Mouse (Mus musculus): ENCODE data around the gene Dennd4c.

The Dennd4c gene

DNA sequence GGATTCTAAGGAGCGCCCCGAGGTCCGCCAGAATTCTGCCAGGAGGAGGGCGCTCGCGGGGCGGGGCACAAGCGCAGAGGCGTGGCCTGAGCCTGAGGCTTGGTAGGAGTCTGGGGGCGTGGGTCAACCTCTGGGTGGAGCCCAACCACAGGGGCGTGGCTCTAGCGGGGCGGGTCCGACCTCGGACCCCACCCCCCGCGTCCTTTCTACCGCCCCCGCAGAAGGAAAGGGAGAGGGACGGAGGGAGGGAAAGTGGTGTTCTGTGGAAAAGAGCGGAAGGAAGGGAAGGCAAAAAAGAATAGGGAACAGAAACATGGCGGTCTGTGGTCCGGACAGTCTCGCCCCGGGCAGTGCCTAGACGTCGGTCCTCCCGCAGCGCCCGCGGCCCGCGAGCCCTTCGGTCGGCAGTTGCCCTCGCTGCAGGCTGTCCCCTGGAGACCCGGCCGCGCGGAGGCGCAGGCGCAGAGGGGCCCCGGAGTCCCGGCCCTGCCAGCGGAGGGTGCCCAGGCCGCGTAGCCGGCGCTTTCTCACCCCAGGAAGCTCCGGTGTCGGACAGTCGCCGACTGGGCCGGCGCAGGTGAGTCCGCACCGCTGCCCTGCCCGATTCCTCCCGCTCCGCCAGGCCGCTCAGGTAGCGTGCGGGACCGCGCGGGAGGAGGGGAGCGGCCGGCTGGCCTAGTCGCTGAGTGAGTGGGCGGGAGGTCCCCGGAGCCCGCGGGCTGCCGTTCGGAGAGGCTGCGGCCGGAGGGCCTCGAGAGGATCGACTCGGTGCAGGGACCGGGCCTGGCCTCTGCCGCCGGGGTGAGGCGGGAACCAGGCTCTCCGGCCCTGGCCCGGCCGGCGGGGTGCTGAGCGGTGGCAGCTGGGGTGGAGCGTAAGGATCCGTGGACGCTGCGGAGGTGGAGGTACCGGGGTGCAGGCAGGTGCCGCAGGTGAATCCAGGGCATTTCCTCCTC, at the start of gene Dennd4c:
TSS of gene Dennd4c (plus strand) at position 220 of the 956 bp plus-strand sequence.
- in situ Hi-C loops (cut with MboI, MseI): no loop called here

DNA sequence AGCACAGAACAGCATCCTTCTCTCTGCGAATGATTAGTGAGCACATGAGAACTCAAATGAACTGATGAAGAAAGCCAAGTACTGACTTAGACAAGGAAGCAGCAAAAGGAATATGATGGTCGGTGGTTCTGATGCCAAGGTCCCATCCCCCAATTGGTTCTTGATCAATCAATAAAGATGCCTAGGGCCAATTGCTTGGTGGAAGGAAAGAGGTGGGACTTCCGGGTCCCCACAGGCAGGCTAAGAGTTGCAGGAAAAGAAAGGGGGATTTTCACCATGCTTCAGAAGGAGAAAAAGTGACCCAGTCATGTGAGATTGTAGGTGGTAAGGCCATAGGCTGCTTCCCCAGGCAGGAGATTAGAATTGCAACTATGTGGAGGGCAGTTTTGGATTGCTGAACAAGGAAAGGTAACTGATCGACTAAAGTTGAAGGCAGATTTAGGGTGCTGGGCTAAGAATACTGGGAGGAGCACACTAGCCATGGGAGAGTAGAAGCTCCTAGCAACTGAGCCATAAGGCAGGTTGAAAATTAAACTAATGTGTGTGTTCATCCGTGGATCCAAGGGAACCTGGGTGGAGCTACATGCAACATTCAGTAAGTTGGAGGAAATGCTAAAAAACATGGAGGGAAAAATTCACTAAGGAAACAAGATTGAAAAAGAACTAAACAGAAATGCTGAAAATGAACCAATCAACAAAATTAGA, 49.0 kb upstream of the Dennd4c start:
- in situ Hi-C loops (cut with MboI, MseI): loop anchor here (5.0 kb wide), 1 partner anchor 87 kb away; the partner anchor contains the start of gene Haus6

DNA sequence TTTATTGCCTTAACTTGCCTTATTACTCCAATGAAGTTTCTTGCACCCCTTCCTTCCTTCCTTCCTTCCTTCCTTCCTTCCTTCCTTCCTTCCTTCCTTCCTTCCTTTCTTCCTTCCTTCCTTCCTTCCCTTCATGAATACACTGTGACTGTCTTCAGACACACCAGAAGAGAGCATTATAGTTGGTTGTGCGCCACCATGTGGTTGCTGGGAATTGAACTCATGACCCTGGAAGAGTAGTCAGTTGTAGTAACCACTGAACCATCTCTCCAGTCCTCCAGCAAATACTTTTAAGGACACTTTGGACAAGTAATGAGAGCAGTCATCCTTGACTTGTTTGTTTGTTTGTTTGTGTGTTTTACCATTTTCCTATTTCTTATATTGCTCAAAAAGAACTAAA, 39.6 kb upstream of the Dennd4c start:
- in situ Hi-C loops (cut with MboI, MseI): no loop called here

- in situ Hi-C loops (cut with MboI, MseI): no loop called here
These were observed 38.2 kb upstream of the Dennd4c start for GRCm38 (mm10) chr4:86710034-86710650.

GRCm38 (mm10) chr4:86710666-86711215, 37.6 kb upstream of the Dennd4c start:
- in situ Hi-C loops (cut with MboI, MseI): no loop called here

DNA sequence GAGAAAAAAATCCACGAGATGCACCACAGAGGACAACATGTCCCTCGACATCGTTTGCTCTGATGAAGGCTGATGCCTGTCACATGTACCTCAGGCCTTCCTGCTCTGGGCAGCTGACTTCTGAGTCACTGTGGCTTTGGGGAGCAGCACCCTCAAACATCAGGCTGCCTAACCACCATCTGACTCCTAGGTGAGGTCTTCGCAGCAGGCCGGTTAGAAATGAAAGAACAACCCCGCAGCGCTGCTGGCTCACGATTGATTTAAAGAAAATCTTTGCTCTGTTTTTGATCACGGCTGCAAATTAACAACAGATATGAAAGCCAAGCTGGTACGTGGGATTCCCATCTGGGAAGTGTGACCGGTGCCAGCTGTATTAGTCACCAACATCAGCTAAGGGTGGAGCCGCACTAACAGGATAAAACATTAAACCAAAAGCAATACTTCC, 35.6 kb upstream of the Dennd4c start:
- in situ Hi-C loops (cut with MboI, MseI): no loop called here

DNA sequence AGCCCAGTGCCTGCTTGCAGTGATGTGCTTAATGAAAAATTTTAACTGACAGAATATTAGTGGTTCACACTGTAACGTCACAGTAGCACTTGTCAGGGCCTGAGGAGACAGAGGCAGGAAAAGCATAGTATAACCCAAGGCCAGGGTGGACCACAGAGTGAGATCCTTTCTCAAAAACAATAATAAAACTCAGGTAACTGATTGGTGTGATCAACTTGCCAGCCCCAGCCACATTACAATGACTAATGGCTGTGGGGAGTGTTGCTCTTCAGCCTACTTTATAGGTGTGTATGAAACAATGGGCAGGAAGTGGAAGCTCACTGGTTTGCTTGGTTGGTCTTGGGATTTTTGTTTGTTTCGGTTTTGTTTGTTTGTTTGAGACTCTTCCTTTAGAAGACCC, 34.8 kb upstream of the Dennd4c start:
- in situ Hi-C loops (cut with MboI, MseI): no loop called here

DNA sequence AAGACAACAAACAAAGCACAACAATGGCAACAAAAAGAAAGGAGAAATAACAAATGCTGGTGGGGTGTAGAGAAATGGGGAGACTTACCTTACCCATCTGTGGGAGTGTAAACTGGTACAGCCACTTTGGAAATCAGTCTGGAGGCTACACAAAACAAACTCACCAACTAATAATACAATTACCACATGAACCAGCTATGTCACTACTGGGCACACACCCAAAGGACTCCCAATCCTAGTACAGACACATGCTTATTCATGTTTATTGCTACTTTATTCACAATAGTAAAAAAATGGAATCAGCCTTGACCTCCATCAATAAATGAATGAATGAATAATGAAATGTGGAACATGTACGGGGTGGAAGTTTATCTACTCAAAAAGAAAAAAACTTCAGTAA, 33.0 kb upstream of the Dennd4c start:
- in situ Hi-C loops (cut with MboI, MseI): no loop called here

GRCm38 (mm10) chr4:86717176-86717575, 31.2 kb upstream of the Dennd4c start:
- in situ Hi-C loops (cut with MboI, MseI): no loop called here

GRCm38 (mm10) chr4:86718878-86719577, 29.3 kb upstream of the Dennd4c start:
- in situ Hi-C loops (cut with MboI, MseI): no loop called here

- in situ Hi-C loops (cut with MboI, MseI): no loop called here
These were observed 26.4 kb upstream of the Dennd4c start for GRCm38 (mm10) chr4:86721856-86722358.

DNA sequence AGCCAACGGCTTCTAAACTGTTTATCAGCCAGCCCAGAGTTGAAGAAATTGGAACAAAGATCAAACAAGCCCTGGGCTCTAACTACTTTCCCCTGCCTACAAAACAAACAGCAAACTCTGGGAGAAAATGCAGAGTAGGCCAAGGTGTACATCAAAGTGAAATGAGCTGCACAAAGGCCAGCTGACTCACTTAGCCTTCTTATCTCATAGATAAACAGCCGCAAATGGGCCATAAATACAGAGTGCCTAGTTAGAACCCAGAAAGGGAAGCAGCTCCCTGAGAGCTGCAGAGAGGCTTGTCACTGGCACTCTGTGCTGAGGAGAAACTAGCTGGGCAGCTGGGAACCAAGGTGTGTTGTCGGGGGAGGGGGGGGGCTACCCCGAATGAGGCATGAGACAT, 23.2 kb upstream of the Dennd4c start:
- in situ Hi-C loops (cut with MboI, MseI): no loop called here

GRCm38 (mm10) chr4:86726141-86726540, 22.2 kb upstream of the Dennd4c start:
- in situ Hi-C loops (cut with MboI, MseI): no loop called here

- in situ Hi-C loops (cut with MboI, MseI): no loop called here
These were observed 18.5 kb upstream of the Dennd4c start for GRCm38 (mm10) chr4:86729829-86730228.

- in situ Hi-C loops (cut with MboI, MseI): no loop called here
These were observed 14.1 kb upstream of the Dennd4c start for GRCm38 (mm10) chr4:86734088-86734841.

DNA sequence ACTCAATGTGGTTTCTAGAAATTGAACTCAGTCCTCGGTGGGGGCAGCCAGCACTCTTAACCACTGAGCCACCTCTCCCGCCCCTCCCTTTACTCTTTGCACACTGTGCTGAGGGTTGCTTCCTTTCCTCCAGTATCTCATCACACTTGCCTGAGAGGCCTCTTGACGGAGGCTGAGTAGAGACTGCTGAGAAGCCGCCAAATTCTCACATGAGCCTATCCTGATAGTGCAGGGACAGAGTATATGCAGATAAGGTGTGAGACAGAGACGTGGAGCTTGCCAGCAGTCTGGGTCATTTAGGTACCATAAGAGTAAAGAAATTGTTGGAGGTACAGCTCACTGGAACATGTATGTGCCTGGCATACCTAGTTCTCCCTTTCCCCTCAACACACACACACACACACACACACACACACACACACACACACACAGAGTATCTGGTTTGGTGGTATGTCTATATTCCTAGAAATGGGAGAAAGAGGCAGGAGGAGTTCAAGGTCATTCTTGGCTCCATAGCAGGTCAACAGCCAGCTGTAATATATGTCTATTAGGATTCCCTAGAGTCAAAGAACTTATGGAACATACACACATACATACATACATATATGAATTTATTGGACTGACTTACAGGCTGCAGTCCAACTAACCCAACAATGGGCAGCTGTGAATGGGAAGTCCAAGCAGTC, 8.9 kb upstream of the Dennd4c start:
- in situ Hi-C loops (cut with MboI, MseI): no loop called here

DNA sequence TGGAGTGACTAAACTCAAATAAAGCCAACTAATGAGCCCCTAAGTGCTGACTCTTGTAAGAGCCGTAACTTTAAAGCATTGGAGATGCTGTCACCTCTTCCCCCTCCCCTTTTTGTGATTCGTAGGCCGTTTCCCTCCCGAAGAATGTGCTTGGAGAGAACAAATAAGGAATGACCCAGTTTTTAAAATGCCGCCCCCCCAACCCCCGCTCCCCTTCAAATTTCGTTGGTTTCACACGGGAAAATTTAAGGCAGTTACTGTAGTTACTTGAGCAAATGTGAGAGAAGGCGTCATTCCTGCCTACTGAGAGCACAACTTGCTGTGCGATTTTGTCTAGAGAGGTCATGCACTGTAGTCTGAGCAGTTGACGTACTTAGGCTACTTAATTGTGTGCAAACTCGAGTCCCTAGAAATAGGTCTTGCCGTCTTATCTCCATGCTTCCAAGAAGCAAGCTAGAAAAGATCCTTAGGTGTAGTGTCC, 1.0 kb downstream of the Dennd4c start:
- in situ Hi-C loops (cut with MboI, MseI): no loop called here

- in situ Hi-C loops (cut with MboI, MseI): no loop called here
These were observed 2.1 kb downstream of the Dennd4c start for GRCm38 (mm10) chr4:86750346-86750945.

DNA sequence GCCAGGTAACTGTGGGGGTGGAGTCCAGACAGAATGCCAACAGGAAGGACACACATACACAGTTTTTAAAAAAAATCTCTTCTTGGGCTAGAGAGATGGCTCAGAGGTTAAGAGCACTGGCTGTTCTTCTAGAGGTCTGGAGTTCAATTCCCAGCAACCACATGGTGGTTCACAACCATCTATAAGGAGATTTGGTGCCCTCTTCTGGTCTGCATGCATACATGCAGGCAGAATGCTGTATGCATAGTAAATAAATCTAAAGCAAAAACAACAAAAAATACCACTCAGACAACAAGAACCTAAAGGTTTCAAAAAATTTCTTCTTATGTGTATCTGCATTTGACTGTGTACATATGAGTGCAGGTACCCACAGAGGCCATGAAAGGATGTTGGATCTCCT, 16.0 kb downstream of the Dennd4c start:
- in situ Hi-C loops (cut with MboI, MseI): no loop called here
